Mouse (Mus musculus) thymus, postnatal 36 days (tissue): ENCODE measurements around the gene Gm17027.
"Not testable (repeated sequence)": the region's sequence is repeated elsewhere in the genome, so short reads cannot be mapped to it uniquely, and the experiment has no call there.

ENCODE experiments used
- DNase-seq, 2 experiments: peaks; one replicate each; pipeline ENCODE4 v3.0.0; 2022; ENCODE audit warnings: mixed read lengths in 2 of 2

The Gm17027 gene

GRCm38 (mm10) chr14:42162522-42162921 lies at the start of gene Gm17027:
Gene Gm17027 (minus strand): TSS chr14:42162622.
- not testable (repeated sequence) for DNase-seq

GRCm38 (mm10) chr14:42190691-42191090 lies 28.3 kb upstream of the Gm17027 start, which contains the start of gene Gm3573:
Gene Gm3573 (minus strand): TSS chr14:42190791.
- not testable (repeated sequence) for DNase-seq

DNA sequence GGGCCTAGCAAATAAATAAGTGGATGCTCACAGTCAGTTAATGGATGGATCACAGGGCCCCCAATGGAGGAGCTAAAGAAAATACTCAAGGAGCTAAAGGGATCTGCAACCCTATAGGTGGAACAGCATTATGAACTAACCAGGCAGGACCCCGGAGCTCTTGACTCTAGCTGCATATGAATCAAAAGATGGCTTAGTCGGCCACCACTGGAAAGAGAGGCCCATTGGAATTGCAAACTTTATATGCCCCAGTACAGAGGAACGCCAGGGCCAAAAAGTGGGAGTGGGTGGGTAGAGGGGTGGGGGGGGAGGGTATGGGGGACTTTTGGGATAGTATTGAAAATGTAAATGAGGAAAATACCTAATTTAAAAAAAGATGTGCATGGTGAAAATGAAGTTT lies 21.5 kb upstream of the Gm17027 start:
- DNase-seq: peak; percentile 1 to 3

GRCm38 (mm10) chr14:42134571-42134970 lies 27.9 kb downstream of the Gm17027 start:
- peak in 1 of 2 experiments; percentile 1 for DNase-seq

- peak in 1 of 2 experiments; percentile 0 for DNase-seq
These were observed 28.6 kb downstream of the Gm17027 start for GRCm38 (mm10) chr14:42133806-42134205.

GRCm38 (mm10) chr14:42117269-42117668 lies 45.2 kb downstream of the Gm17027 start, which contains the start of gene Gm7951:
Gene Gm7951 (minus strand): TSS chr14:42117369.
- not testable (repeated sequence) for DNase-seq
